9 mouse cellular contexts compared by ENCODE assay signal in genomic region chr8:117334058-117334747, GRCm38 (mm10).
DNase-seq lines count a peak whose midpoint lies in the region; ATAC-seq and TF ChIP-seq lines count a peak whose summit lies in the region.
"Had no signal": no experiment of that assay in that cellular context is flagged by ENCODE, and none has a peak within 500 bp of the region (broad histone marks: within the 10 kb centered on the region; RNA-seq: fewer than 3 reads in every experiment).

No protein-coding gene starts in this region.

- H3K4me2 ChIP-seq in embryonic facial prominence, embryonic 12.5 days (replicated peaks) = no peak overlapping the region
- no peak overlapping the region; the same call in 1 of the 2 replicates for H3K4me2 ChIP-seq in kidney, embryonic 14.5 days (replicated peaks; ENCODE audit: low read depth, low read length)
- peak overlapping the region; percentile 25 for H3K4me2 ChIP-seq in neural tube, embryonic 12.5 days (replicated peaks)

- H3K27ac ChIP-seq in layer of hippocampus, adult 2 months = peak overlapping the region; percentile 73
- 0 out of 2 replicates have a peak overlapping the region, but pooled peaks have one; percentile 32 for H3K27ac ChIP-seq in embryonic facial prominence, embryonic 12.5 days
- H3K27ac ChIP-seq in kidney, embryonic 14.5 days (ENCODE audit: low read depth, low read length) = peak overlapping the region; percentile 70
- H3K27ac ChIP-seq in neural tube, embryonic 12.5 days = no peak overlapping the region; the same call in 1 of the 2 replicates

- no peak for TF ChIP-seq CTCF in layer of hippocampus, adult 2 months (conservative IDR thresholded peaks at IDR 0.05)

- no peak overlapping the region for H3K4me3 ChIP-seq in layer of hippocampus, adult 2 months
- H3K4me3 ChIP-seq in embryonic facial prominence, embryonic 12.5 days = no peak overlapping the region
- no peak overlapping the region for H3K4me3 ChIP-seq in kidney, embryonic 14.5 days (ENCODE audit: low read length)
- no peak overlapping the region for H3K4me3 ChIP-seq in neural tube, embryonic 12.5 days

- no peak for ATAC-seq in embryonic facial prominence, embryonic 12.5 days (ENCODE audit: insufficient number of reproducible peaks, insufficient read depth, low FRiP score, low TSS enrichment)
- ATAC-seq in kidney, embryonic 14.5 days (ENCODE audit: low FRiP score, low TSS enrichment) = peak; percentile 32; the same call in 1 of the 2 replicates
- 0 out of 2 replicates have a peak, but pooled peaks have one; percentile 10 for ATAC-seq in neural tube, embryonic 12.5 days (ENCODE audit: low FRiP score, low read depth)

- H3K27me3 ChIP-seq in embryonic facial prominence, embryonic 12.5 days = no peaks in the 10 kb centered on the region
- no peaks in the 10 kb centered on the region for H3K27me3 ChIP-seq in kidney, embryonic 14.5 days (ENCODE audit: control insufficient read depth, insufficient read depth, low read length)
- H3K27me3 ChIP-seq in neural tube, embryonic 12.5 days (replicated peaks) = no peaks in the 10 kb centered on the region

- DNase-seq in layer of hippocampus, adult 2 months (ENCODE audit: low spot score in 2 of 2) = no peak
- no peak for DNase-seq in layer of hippocampus, adult 11-12 months (ENCODE audit: low spot score)
- DNase-seq in layer of hippocampus, postnatal 36 days = no peak
- no peak for DNase-seq in urinary bladder, postnatal 10 days (ENCODE audit: low spot score)
- DNase-seq in left cerebral cortex, postnatal 36 days (ENCODE audit: low spot score in 2 of 2) = no peak
- DNase-seq: thymus, adult 2 months had no signal

- no peaks in the 10 kb centered on the region for H3K9me3 ChIP-seq in embryonic facial prominence, embryonic 12.5 days
- H3K9me3 ChIP-seq in kidney, embryonic 14.5 days (ENCODE audit: control insufficient read depth, low read length) = no peaks in the 10 kb centered on the region
- no peaks in the 10 kb centered on the region for H3K9me3 ChIP-seq in neural tube, embryonic 12.5 days

- H3K9ac ChIP-seq in embryonic facial prominence, embryonic 12.5 days = no peak overlapping the region; the same call in 1 of the 2 replicates
- no peak overlapping the region for H3K9ac ChIP-seq in kidney, embryonic 14.5 days (ENCODE audit: low read depth, low read length)
- H3K9ac ChIP-seq in neural tube, embryonic 12.5 days = no peak overlapping the region

- intact Hi-C loops in left cerebral cortex, postnatal 36 days (cut with DNase I) = loop anchor here (5.0 kb wide), 1 partner anchor 42 kb away; no protein-coding TSS in a partner anchor

- no peaks in the 10 kb centered on the region for H3K36me3 ChIP-seq in embryonic facial prominence, embryonic 12.5 days
- no peaks in the 10 kb centered on the region for H3K36me3 ChIP-seq in kidney, embryonic 14.5 days (ENCODE audit: control insufficient read depth, insufficient read depth, low read length)
- H3K36me3 ChIP-seq in neural tube, embryonic 12.5 days = no peaks in the 10 kb centered on the region

- 43% methylated on average over 10 of the region's 10 CpGs for WGBS in embryonic facial prominence, embryonic 12.5 days
- WGBS in kidney, embryonic 14.5 days = 11% methylated on average over 10 of the region's 10 CpGs
- 52% methylated on average over 10 of the region's 10 CpGs for WGBS in neural tube, embryonic 12.5 days

- peaks cover 44% of the 10 kb centered on the region for H3K4me1 ChIP-seq in embryonic facial prominence, embryonic 12.5 days
- H3K4me1 ChIP-seq in kidney, embryonic 14.5 days (ENCODE audit: control insufficient read depth, insufficient read depth, low read length) = peaks cover 44% of the 10 kb centered on the region
- H3K4me1 ChIP-seq in neural tube, embryonic 12.5 days = peaks cover 63% of the 10 kb centered on the region
